Mouse (Mus musculus) adrenal gland, adult 2 months (tissue): ENCODE data around the gene Fkrp. TPM values are rescaled to one million over a fixed set of nuclear protein-coding genes. Genes with fewer than 3 reads are reported as not detected.

Source experiments
- DNase-seq: peaks from one replicate; pipeline ENCODE4 v3.0.0; 2021
- polyA plus RNA-seq: library from polyadenylated mRNA; depleted of rRNA; stranded (reverse); fragments of >200 nt; gene quantifications from 2 replicates; pipeline ENCODE4 v1.2.3, GENCODE M21; 2012
- total RNA-seq, 2 experiments: library from RNA; stranded (reverse); gene quantifications; 2 replicates each; pipeline ENCODE4 v1.2.3; 2021

The Fkrp gene
- total and polyA plus RNA-seq, 3 experiments: 23.9 to 49.6 (median 29.5) TPM

DNA sequence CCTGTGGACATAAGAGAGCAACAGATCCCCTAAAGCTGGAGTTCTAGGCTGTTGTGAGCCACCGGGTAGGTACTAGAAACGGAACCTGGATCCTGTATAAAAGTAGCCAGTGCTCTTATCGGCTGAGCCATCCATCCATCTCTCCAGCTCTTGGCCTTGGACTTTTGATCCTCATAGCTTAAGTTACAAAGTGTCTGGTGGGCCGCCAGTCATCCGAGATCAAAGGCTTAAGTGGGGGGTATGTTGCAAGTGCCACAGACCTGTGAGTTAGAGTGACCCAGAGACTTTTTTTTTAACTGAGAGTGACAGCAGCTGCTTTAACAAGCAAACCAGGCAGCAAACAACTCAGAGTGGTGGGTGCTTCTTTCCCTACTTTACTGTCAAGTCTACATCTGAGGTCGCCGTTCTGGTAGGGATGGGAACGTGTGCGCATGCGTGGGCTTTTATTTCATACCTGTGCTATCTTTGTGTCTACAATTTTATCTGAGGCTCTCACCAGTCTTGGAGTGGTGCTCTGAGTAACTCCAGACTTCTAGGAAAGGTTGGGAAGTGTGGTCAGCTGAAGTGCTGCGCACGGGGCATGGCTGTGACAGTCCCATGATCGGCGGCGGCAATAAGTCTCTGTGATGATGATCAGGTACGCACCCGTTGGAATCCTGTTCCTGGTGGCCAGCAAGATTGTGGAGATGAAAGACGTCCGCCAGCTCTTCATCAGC lies 23.4 kb downstream of the Fkrp start:
- DNase-seq: no peak

- DNase-seq: no peak
These were observed 24.2 kb downstream of the Fkrp start for GRCm38 (mm10) chr7:16792316-16792715.

GRCm38 (mm10) chr7:16785541-16786083 lies 30.9 kb downstream of the Fkrp start:
- DNase-seq: no peak

GRCm38 (mm10) chr7:16784498-16784976 lies 32.0 kb downstream of the Fkrp start:
- peak; percentile 21 for DNase-seq

DNA sequence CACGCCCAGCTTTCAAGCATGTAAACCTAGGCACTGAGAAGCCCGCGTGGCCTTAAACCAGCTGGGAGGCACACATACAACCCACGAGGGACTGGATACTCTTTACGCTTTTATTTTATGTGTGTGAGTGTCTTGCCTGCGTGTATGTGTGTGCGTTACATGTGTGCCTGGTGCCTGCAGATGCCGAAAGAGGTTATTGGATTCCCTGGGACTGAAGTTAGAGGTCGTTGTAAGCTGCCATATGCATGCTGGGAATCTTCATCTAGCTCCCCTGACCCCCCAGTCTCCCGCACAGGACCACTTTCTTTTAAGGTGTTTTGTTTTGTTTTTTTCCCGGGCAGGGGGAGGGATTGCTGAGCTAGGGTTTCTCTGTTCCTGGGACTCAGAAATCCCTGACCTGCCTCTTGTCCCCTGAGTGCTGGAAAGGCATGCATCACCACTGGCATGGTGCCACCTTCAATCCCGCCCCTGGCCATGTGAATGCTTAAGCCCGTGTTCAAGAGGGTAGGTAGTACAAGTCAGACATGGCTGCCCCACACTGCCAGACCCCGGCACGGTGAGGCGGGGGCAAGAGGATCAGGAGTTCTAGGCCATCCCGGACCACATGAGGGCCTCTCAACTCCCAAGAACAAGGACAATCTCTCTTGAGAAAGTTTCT lies 32.6 kb downstream of the Fkrp start:
- DNase-seq: peak; percentile 81

GRCm38 (mm10) chr7:16783224-16783688 lies 33.3 kb downstream of the Fkrp start:
- DNase-seq: no peak

DNA sequence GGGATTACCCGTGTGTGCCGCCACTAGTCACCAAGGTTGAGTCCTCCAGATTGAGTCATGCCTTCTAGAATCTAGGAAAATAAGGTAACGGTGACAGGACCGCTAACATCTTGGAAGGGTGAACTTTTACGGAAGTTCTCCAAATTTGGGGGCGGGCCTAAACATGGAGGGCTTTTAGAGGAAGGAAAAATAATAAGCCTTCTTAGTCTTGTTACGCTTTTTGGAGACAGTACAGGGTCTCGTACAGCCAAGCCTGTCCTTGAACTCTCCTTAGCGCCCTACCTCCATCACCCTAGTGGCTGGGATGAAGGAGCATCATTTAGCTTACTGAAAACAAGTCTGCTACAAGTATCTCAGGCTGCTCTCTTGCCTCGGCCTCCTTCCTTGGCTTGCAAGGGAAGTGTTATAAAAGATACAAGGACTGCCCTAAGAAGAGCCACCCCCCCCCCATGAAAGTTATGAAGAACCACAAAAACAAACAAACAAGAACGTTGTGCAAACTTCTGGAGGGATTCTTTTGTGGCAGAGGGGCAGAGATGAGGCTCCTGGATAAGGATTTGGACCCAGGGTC lies 33.9 kb downstream of the Fkrp start:
- DNase-seq: no peak

DNA sequence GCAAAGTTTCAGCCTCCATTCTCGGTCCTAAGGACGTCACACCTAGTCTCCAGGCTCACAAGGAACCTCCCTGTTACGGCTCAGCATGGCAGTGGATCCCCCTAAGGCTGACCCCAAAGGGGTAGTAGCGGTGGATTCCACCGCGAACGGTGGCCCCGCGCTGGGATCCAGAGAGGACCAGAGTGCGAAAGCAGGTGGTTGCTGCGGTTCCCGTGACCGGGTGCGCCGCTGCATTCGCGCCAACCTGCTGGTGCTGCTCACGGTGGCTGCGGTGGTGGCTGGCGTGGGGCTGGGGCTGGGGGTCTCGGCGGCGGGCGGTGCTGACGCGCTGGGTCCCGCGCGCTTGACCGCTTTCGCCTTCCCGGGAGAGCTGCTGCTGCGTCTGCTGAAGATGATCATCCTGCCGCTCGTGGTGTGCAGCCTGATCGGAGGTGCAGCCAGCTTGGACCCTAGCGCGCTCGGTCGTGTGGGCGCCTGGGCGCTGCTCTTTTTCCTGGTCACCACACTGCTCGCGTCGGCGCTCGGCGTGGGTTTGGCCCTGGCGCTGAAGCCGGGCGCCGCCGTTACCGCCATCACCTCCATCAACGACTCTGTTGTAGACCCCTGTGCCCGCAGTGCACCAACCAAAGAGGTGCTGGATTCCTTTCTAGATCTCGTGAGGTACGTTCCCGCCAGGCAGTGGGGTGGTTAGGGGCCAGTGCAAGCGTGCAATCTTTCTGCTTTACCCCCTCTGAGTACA lies 34.5 kb downstream of the Fkrp start:
- peak; percentile 50 for DNase-seq

- DNase-seq: no peak
These were observed 35.0 kb downstream of the Fkrp start for GRCm38 (mm10) chr7:16781555-16781815.

DNA sequence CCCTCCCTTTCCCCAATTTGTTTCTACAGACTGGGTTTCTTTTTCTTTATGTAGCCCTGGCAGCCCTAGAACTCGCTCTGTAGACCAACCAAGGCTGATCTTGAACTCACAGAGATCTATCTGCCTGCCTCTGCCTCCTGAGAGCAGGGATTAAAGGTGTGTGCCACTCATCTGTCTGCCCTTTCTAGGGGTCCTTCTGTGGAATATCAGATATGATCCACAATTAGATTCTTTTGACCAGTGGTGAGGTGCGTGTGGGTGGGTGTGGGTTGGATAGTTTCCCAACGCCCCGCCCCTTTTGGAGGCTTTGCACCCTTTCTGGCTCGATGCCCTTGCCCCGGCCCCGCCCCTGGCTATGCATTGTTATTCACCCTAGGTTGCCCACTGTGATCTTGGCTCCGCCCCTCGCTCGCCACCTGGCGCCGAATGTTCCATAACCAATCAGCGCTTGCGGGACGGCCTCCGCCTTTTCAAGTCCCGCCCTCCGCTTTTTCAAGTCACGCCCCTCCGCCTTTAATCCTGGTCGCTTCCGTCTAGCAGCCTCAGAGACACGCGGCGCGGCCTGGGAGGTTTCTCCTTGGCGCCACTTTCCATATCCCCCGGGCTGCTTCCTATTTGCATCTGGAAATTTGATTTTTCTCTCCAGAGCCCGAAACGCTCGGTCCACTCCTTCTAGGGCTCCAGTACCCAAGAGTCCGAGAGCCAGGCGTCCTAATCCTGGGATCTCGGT lies 35.5 kb downstream of the Fkrp start, which contains the start of gene Slc1a5:
Gene Slc1a5 (plus strand): TSS at position 516 of the 730 bp plus-strand sequence.
- peak; percentile 92 for DNase-seq

GRCm38 (mm10) chr7:16780076-16780475 lies 36.5 kb downstream of the Fkrp start:
- DNase-seq: peak; percentile 62

GRCm38 (mm10) chr7:16775888-16776287 lies 40.6 kb downstream of the Fkrp start:
- no peak for DNase-seq

DNA sequence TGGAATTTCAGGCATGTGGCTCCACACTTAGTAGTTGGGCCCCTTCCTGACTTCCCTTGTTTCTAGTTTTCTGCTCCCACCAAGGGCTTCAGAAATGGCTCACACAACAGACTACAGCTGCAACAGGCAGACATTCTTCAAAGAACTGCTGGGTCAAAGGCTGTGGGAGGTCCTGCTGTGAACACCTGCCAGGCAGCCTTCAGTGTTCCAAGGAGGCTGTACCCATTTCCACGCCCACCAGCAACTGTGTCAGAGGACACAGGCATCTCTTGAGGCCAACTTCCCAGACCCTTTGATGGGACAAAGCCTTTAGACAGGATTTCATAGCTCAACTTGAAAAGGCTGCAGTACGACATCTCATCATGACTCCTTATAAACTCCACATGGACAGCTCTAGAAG lies 50.1 kb downstream of the Fkrp start:
- DNase-seq: peak; percentile 38

GRCm38 (mm10) chr7:16763463-16764218 lies 52.9 kb downstream of the Fkrp start:
- peak; percentile 39 for DNase-seq

DNA sequence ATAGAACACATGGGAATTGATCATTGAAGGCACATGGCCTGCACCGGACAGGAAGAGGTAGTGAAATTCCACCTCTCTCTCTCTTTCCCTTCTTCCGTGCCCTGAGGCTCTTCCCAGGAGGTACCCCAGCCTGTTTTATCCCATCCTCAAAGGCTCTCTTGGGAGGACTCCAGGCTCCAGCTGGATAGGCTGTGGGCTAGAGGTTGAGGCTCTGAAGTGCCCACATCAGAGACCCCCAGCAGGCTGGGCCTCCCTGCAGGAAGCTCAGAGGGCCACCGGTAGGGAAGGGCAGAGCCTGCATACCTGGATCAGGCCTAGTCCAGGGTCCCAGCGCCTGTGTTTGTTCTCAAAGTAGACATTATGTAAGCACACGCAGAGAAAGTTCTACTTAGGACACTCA lies 54.9 kb downstream of the Fkrp start:
- no peak for DNase-seq

DNA sequence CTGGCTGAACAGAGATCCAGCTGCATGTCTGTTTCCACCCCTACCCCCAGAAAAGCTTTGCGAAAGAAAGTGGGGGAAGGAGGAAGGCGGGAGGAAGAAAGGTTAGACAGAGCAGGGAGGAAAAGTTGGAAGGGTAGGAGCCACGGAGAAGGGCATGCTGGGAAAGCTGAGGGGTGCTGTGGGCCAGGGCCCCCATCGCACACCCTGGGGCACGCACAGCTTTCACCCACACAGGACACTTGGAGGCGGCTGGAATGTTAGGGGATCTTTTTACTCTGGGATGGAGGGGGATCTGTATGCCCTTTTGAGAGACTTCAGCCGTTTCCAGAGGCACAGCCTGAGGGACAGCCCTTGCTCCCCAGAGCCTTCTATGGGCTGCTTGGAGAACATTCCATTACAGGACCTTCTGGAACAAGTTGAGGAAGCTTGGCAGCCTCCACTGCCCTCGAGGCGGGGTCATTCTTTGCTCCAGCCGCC lies 55.5 kb downstream of the Fkrp start:
- peak; percentile 53 for DNase-seq

DNA sequence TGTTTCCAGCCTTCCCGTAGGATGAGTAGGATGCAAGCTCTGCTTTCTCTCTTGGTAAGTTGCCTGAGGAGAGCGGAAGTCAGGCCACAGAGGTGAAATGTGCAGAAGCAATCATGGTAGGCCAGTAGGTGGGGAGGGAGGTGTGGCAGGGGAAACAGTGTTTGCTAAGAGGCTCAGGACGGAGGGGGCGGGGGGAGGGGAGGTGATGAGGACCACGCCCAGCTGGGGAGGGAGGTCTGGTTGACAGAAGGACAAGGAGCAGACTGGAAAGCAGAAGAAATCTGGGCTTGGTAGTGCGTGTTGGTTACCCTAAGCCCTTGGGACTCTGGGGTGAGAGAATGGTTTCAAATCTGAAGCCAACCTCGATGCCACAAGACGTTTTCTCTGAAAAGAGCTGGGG lies 56.2 kb downstream of the Fkrp start:
- DNase-seq: peak; percentile 43
